ENCODE assay signal across 29 mouse cellular contexts in the genomic region with DNA sequence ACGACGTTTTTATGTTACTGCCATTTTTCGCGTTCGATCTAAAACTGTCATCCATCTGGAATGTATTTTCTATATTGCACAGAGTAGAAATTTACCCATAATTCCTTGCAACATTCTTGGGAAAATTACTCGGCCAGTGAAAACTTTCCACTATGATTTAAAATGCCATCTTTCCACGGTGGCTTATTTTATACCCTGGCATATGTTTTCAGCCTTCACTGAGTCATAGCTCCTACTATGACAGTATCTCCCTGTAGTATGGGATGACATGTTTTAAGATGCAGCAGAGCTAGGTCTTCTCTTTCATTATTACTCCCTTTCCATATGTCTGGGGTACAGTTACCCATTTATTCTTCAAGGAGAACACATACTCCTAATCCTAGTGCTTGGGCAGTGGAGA.
"Had no signal": no experiment of that assay in that cellular context is flagged by ENCODE, and none has a peak within 500 bp of the region (broad histone marks: within the 10 kb centered on the region; RNA-seq: fewer than 3 reads in every experiment).

No protein-coding gene starts in this region.

- H3K9ac ChIP-seq: embryonic facial prominence, embryonic 12.5 days; embryonic facial prominence, embryonic 13.5 days; embryonic facial prominence, embryonic 15.5 days; forebrain, embryonic 12.5 days; forebrain, embryonic 13.5 days; forebrain, embryonic 15.5 days; forebrain, postnatal 0 days had no signal

- H3K36me3 ChIP-seq: embryonic facial prominence, embryonic 10.5 days; embryonic facial prominence, embryonic 12.5 days; embryonic facial prominence, embryonic 13.5 days; embryonic facial prominence, embryonic 15.5 days; forebrain, embryonic 10.5 days; forebrain, embryonic 12.5 days; forebrain, embryonic 15.5 days had no signal

- H3K9me3 ChIP-seq: embryonic facial prominence, embryonic 10.5 days; embryonic facial prominence, embryonic 12.5 days; embryonic facial prominence, embryonic 13.5 days; embryonic facial prominence, embryonic 15.5 days; forebrain, embryonic 10.5 days; forebrain, embryonic 12.5 days; forebrain, embryonic 13.5 days; forebrain, embryonic 15.5 days had no signal

- H3K4me1 ChIP-seq: embryonic facial prominence, embryonic 10.5 days; embryonic facial prominence, embryonic 12.5 days; embryonic facial prominence, embryonic 13.5 days; embryonic facial prominence, embryonic 15.5 days; forebrain, embryonic 10.5 days; forebrain, embryonic 12.5 days; forebrain, embryonic 13.5 days; forebrain, embryonic 15.5 days had no signal

- H3K27ac ChIP-seq: embryonic facial prominence, embryonic 10.5 days; embryonic facial prominence, embryonic 12.5 days; embryonic facial prominence, embryonic 13.5 days; embryonic facial prominence, embryonic 15.5 days; forebrain, embryonic 10.5 days; forebrain, embryonic 12.5 days; forebrain, embryonic 13.5 days; forebrain, embryonic 15.5 days; gastrocnemius, adult 2 months; heart, adult 2 months had no signal

- H3K4me2 ChIP-seq: embryonic facial prominence, embryonic 12.5 days; embryonic facial prominence, embryonic 13.5 days; embryonic facial prominence, embryonic 15.5 days; forebrain, embryonic 12.5 days; forebrain, embryonic 13.5 days; forebrain, embryonic 15.5 days had no signal

- DNase-seq: cerebellum, adult 2 months; cerebellum, adult 8-10 months; cerebellum, adult 9-10 months; cerebellum, adult 9-11 months; cerebellum, postnatal 10 days; cerebellum, postnatal 14 days; cerebellum, postnatal 25 days; cerebellum, postnatal 36 days; embryo, embryonic 11 days; forebrain, postnatal 0 days; gastrocnemius, adult 2 months; gastrocnemius, postnatal 10 days; gastrocnemius, postnatal 14 days; gastrocnemius, postnatal 25 days; gastrocnemius, postnatal 36 days; heart, adult 11 months; heart, adult 18-20 months; heart, adult 2 months had no signal

- H3K27me3 ChIP-seq: embryonic facial prominence, embryonic 12.5 days; embryonic facial prominence, embryonic 13.5 days; embryonic facial prominence, embryonic 15.5 days; forebrain, embryonic 12.5 days; forebrain, embryonic 13.5 days; forebrain, embryonic 15.5 days had no signal

- ATAC-seq: forebrain, embryonic 13.5 days; forebrain, embryonic 14.5 days; forebrain, embryonic 15.5 days; forebrain, embryonic 16.5 days; forebrain, postnatal 0 days had no signal

- H3K4me3 ChIP-seq: embryonic facial prominence, embryonic 10.5 days; embryonic facial prominence, embryonic 12.5 days; embryonic facial prominence, embryonic 13.5 days; embryonic facial prominence, embryonic 15.5 days; erythroblast, embryonic 14.5 days; forebrain, embryonic 10.5 days; forebrain, embryonic 12.5 days; forebrain, embryonic 13.5 days; forebrain, embryonic 15.5 days; gastrocnemius, adult 2 months; heart, adult 2 months had no signal
